Comparison of ENCODE assay signal across 8 mouse cellular contexts in genomic region chr2:144555286-144555819, GRCm38 (mm10). TPM values are rescaled to one million over a fixed set of nuclear protein-coding genes. Genes with fewer than 3 reads are reported as not detected.
A peak's percentile ranks its signal among the peaks of the same experiment; 100 is the strongest.
DNase-seq lines count a peak whose midpoint lies in the region; ATAC-seq and TF ChIP-seq lines count a peak whose summit lies in the region.

No protein-coding gene starts in this region.

- ATAC-seq in kidney, postnatal 0 days (replicated peaks; ENCODE audit: low FRiP score, low read depth), result 0 out of 2 replicates have a peak, but pooled peaks have one; percentile 8

- H3K4me1 ChIP-seq in kidney, postnatal 0 days (replicated peaks; ENCODE audit: insufficient read depth, low read length), result peaks cover 11% of the 10 kb centered on the region
- H3K4me1 ChIP-seq in brown adipose tissue, adult 24 weeks (ENCODE audit: control insufficient read depth, insufficient read depth, insufficient read length, low read length), result no peaks in the 10 kb centered on the region
- H3K4me1 ChIP-seq in hindbrain, embryonic 10.5 days (replicated peaks), result peaks cover 15% of the 10 kb centered on the region

- H3K4me2 ChIP-seq in kidney, postnatal 0 days (ENCODE audit: low read length), result peak overlapping the region; percentile 69

- peak overlapping the region; percentile 56 for H3K4me3 ChIP-seq in kidney, postnatal 0 days (replicated peaks; ENCODE audit: low read depth, low read length)
- H3K4me3 ChIP-seq in brown adipose tissue, adult 24 weeks (ENCODE audit: insufficient read depth, low read depth, low read length), result peak overlapping the region; percentile 71
- H3K4me3 ChIP-seq in hindbrain, embryonic 10.5 days, result peak overlapping the region; percentile 85
- peak overlapping the region; percentile 91 for H3K4me3 ChIP-seq in macrophage (ENCODE audit: inconsistent target)

- H3K79me2 ChIP-seq in macrophage (ENCODE audit: inconsistent target), result peaks cover 38% of the 10 kb centered on the region

- peak overlapping the region; percentile 91 for H3K27ac ChIP-seq in kidney, postnatal 0 days
- peak overlapping the region; percentile 94 for H3K27ac ChIP-seq in brown adipose tissue, adult 24 weeks (replicated peaks; ENCODE audit: low read depth, low read length)
- H3K27ac ChIP-seq in hindbrain, embryonic 10.5 days, result peak overlapping the region; percentile 91
- H3K27ac ChIP-seq in macrophage, result peak overlapping the region; percentile 87

- H3K36me3 ChIP-seq in kidney, postnatal 0 days (ENCODE audit: insufficient read depth, low read length), result no peaks in the 10 kb centered on the region
- H3K36me3 ChIP-seq in hindbrain, embryonic 10.5 days, result peaks cover 15% of the 10 kb centered on the region
- no peaks in the 10 kb centered on the region for H3K36me3 ChIP-seq in macrophage (ENCODE audit: inconsistent target)

- peak overlapping the region; percentile 66 for H3K9ac ChIP-seq in kidney, postnatal 0 days (ENCODE audit: low read depth, low read length)

- no peaks in the 10 kb centered on the region for H3K27me3 ChIP-seq in kidney, postnatal 0 days (ENCODE audit: insufficient read depth, low read length)
- H3K27me3 ChIP-seq in hindbrain, embryonic 10.5 days (ENCODE audit: insufficient read depth, poor library complexity, severe bottlenecking), result no peaks in the 10 kb centered on the region

- DNase-seq in kidney, postnatal 0 days (ENCODE audit: low spot score), result peak; percentile 76
- no peak for DNase-seq in kidney, postnatal 25 days
- DNase-seq in hindbrain, embryonic 10.5 days (ENCODE audit: low spot score), result no peak
- DNase-seq in urinary bladder, adult 18-20 months (ENCODE audit: low spot score in 2 of 2), result no peak
- DNase-seq in layer of hippocampus, postnatal 25 days (ENCODE audit: extremely low spot score in 1 of 2, low spot score in 1 of 2), result no peak
- DNase-seq in cerebellum, adult 8-10 months, result no peak

- TF ChIP-seq CTCF in kidney, postnatal 0 days (IDR thresholded peaks at IDR 0.05; ENCODE audit: low read depth), result no peak

- WGBS in kidney, postnatal 0 days, result 1% methylated on average over 14 of the region's 14 CpGs
- 4% methylated on average over 14 of the region's 14 CpGs for WGBS in hindbrain, embryonic 10.5 days
- WGBS in macrophage (ENCODE audit: missing documents), result 1% methylated on average over 14 of the region's 14 CpGs

- H3K9me3 ChIP-seq in kidney, postnatal 0 days (replicated peaks; ENCODE audit: low read length), result no peaks in the 10 kb centered on the region
- H3K9me3 ChIP-seq in hindbrain, embryonic 10.5 days, result no peaks in the 10 kb centered on the region

RNA-seq across cellular contexts. Expression of gene Sec23b, which starts 0.7 kb away (rescaled TPM):
- polyA plus RNA-seq in kidney, postnatal 0 days (2015; fragmentation: Nextera tagmentation; extraction: Ambion mirVana), result 118 and 128 TPM in 2 replicates
- 23.7 and 25.4 TPM in 2 replicates for polyA plus RNA-seq in brown adipose tissue, adult 24 weeks (2012; ENCODE audit: insufficient read depth, insufficient read length, missing spikeins)
- polyA plus RNA-seq in hindbrain, embryonic 10.5 days (2016; fragmentation: Nextera tagmentation; extraction: Ambion mirVana), result 120 and 127 TPM in 2 replicates
- total RNA-seq in macrophage (2018; cell fraction: chromatin; rRNA removed), result 100 to 1,000 TPM in 1 of 26 experiments, 10 to 100 TPM in 25; 27.0 to 116 (median 55.4) TPM
- total RNA-seq in macrophage (2018; cell fraction: cytosol; rRNA removed), result 10 to 100 TPM; 40.5 to 67.5 (median 53.7) TPM
- 100 to 1,000 TPM in 1 of 26 experiments, 10 to 100 TPM in 25; 26.5 to 114 (median 51.6) TPM for total RNA-seq in macrophage (2018; cell fraction: nucleus; rRNA removed)
- polyA plus RNA-seq in macrophage (2018), result 47.5 to 65.8 TPM (median 57.3 TPM) in 3 replicates
- 10 to 100 TPM; 47.0 to 53.1 TPM for total RNA-seq in layer of hippocampus, postnatal 25 days (2021)

RNA-seq across cellular contexts. Expression of gene Rbbp9, which starts 4.7 kb away (rescaled TPM):
- 92.7 and 94.1 TPM in 2 replicates for polyA plus RNA-seq in kidney, postnatal 0 days (2015; fragmentation: Nextera tagmentation; extraction: Ambion mirVana)
- 29.5 and 46.7 TPM in 2 replicates for polyA plus RNA-seq in brown adipose tissue, adult 24 weeks (2012; ENCODE audit: insufficient read depth, insufficient read length, missing spikeins)
- polyA plus RNA-seq in hindbrain, embryonic 10.5 days (2016; fragmentation: Nextera tagmentation; extraction: Ambion mirVana), result 56.7 and 57.1 TPM in 2 replicates
- total RNA-seq in macrophage (2018; cell fraction: chromatin; rRNA removed), result 1 to 10 TPM in 14 of 26 experiments, under 1 TPM in 8, not detected in 4; 0.37 to 7.2 (median 1.8) TPM
- 10 to 100 TPM in 21 of 26 experiments, 1 to 10 TPM in 5; 6.8 to 15.0 (median 12.1) TPM for total RNA-seq in macrophage (2018; cell fraction: cytosol; rRNA removed)
- total RNA-seq in macrophage (2018; cell fraction: nucleus; rRNA removed), result 10 to 100 TPM in 2 of 26 experiments, 1 to 10 TPM in 23, under 1 TPM in 1; 0.93 to 11.6 (median 2.9) TPM
- polyA plus RNA-seq in macrophage (2018), result 10.3 to 18.4 TPM (median 12.4 TPM) in 3 replicates
- total RNA-seq in layer of hippocampus, postnatal 25 days (2021), result 10 to 100 TPM; 27.9 to 31.8 TPM

RNA-seq across cellular contexts. Expression of gene Polr3f, which starts 27.8 kb away (rescaled TPM):
- polyA plus RNA-seq in kidney, postnatal 0 days (2015; fragmentation: Nextera tagmentation; extraction: Ambion mirVana), result 18.9 and 19.6 TPM in 2 replicates
- polyA plus RNA-seq in brown adipose tissue, adult 24 weeks (2012; ENCODE audit: insufficient read depth, insufficient read length, missing spikeins), result 6.3 and 6.7 TPM in 2 replicates
- 27.0 and 33.0 TPM in 2 replicates for polyA plus RNA-seq in hindbrain, embryonic 10.5 days (2016; fragmentation: Nextera tagmentation; extraction: Ambion mirVana)
- 10 to 100 TPM in 23 of 26 experiments, 1 to 10 TPM in 3; 8.0 to 62.6 (median 33.0) TPM for total RNA-seq in macrophage (2018; cell fraction: chromatin; rRNA removed)
- total RNA-seq in macrophage (2018; cell fraction: cytosol; rRNA removed), result 10 to 100 TPM in 8 of 26 experiments, 1 to 10 TPM in 18; 6.6 to 14.0 (median 9.1) TPM
- 10 to 100 TPM in 23 of 26 experiments, 1 to 10 TPM in 3; 6.3 to 54.3 (median 23.9) TPM for total RNA-seq in macrophage (2018; cell fraction: nucleus; rRNA removed)
- 8.9 to 11.6 TPM (median 9.0 TPM) in 3 replicates for polyA plus RNA-seq in macrophage (2018)
- 10 to 100 TPM; 23.4 to 29.2 TPM for total RNA-seq in layer of hippocampus, postnatal 25 days (2021)

RNA-seq across cellular contexts. Expression of gene Dzank1, which starts 28.1 kb away (rescaled TPM):
- 1.5 and 1.7 TPM in 2 replicates for polyA plus RNA-seq in kidney, postnatal 0 days (2015; fragmentation: Nextera tagmentation; extraction: Ambion mirVana)
- polyA plus RNA-seq in brown adipose tissue, adult 24 weeks (2012; ENCODE audit: insufficient read depth, insufficient read length, missing spikeins), result 0.38 and 1.4 TPM in 2 replicates
- polyA plus RNA-seq in hindbrain, embryonic 10.5 days (2016; fragmentation: Nextera tagmentation; extraction: Ambion mirVana), result 1.9 and 3.4 TPM in 2 replicates
- 1 to 10 TPM in 2 of 26 experiments, under 1 TPM in 19, not detected in 5; 0.12 to 3.0 (median 0.27) TPM for total RNA-seq in macrophage (2018; cell fraction: chromatin; rRNA removed)
- total RNA-seq in macrophage (2018; cell fraction: cytosol; rRNA removed), result under 1 TPM in 20 of 26 experiments, not detected in 6; under 0.01 to 0.59 (median 0.05) TPM
- total RNA-seq in macrophage (2018; cell fraction: nucleus; rRNA removed), result 1 to 10 TPM in 1 of 26 experiments, under 1 TPM in 17, not detected in 8; 0.05 to 1.6 (median 0.15) TPM
- 0.03 to 0.04 TPM (median 0.04 TPM) in 3 replicates for polyA plus RNA-seq in macrophage (2018)
- total RNA-seq in layer of hippocampus, postnatal 25 days (2021), result 100 to 1,000 TPM; 115 to 122 TPM

RNA-seq across cellular contexts. Expression of gene Smim26, which starts 38.5 kb away (rescaled TPM):
- polyA plus RNA-seq in kidney, postnatal 0 days (2015; fragmentation: Nextera tagmentation; extraction: Ambion mirVana), result 69.5 and 90.6 TPM in 2 replicates
- 147 and 151 TPM in 2 replicates for polyA plus RNA-seq in brown adipose tissue, adult 24 weeks (2012; ENCODE audit: insufficient read depth, insufficient read length, missing spikeins)
- polyA plus RNA-seq in hindbrain, embryonic 10.5 days (2016; fragmentation: Nextera tagmentation; extraction: Ambion mirVana), result 26.0 and 40.1 TPM in 2 replicates
- total RNA-seq in macrophage (2018; cell fraction: chromatin; rRNA removed), result 10 to 100 TPM in 1 of 26 experiments, 1 to 10 TPM in 9, not detected in 16; 2.2 to 10.1 (median 3.6) TPM
- 10 to 100 TPM; 13.3 to 26.7 (median 21.0) TPM for total RNA-seq in macrophage (2018; cell fraction: cytosol; rRNA removed)
- 10 to 100 TPM in 7 of 26 experiments, 1 to 10 TPM in 15, not detected in 4; 1.9 to 19.4 (median 6.4) TPM for total RNA-seq in macrophage (2018; cell fraction: nucleus; rRNA removed)
- 9.3 to 43.8 TPM (median 22.1 TPM) in 3 replicates for polyA plus RNA-seq in macrophage (2018)
- total RNA-seq in layer of hippocampus, postnatal 25 days (2021), result 10 to 100 TPM; 57.0 to 69.0 TPM
